Mouse (Mus musculus) kidney, adult 2 months (tissue): ENCODE results near the gene Gpc1.

Experiments
- CTCF ChIP-seq: fragments of 200-500 bp; conservative IDR thresholded peaks from 2 replicates; pipeline ENCODE4 v1.5.1; 2011; ENCODE audit warnings: low read depth, mild to moderate bottlenecking, control low read depth, low read length, moderate library complexity, mixed read lengths; ENCODE audit not compliant: insufficient read depth, insufficient read length
- POLR2A ChIP-seq: fragments of 200-500 bp; IDR thresholded peaks from one replicate; pipeline ENCODE4 v1.6.1; 2011; ENCODE audit warnings: low read depth, low read length, control low read depth

GRCm38 (mm10) chr1:92805836-92806235 lies 25.6 kb upstream of the Gpc1 start:
- TF ChIP-seq CTCF (no peak), POLR2A (no peak)
